Mouse (Mus musculus): ENCODE data around the gene Surf2. TPM values are rescaled to one million over a fixed set of nuclear protein-coding genes. Genes with fewer than 3 reads are reported as not detected.
"Not testable (repeated sequence)": the region's sequence is repeated elsewhere in the genome, so short reads cannot be mapped to it uniquely, and the experiment has no call there.

Gene Surf2
- polyA plus RNA-seq (2015; fragmentation: Nextera tagmentation; extraction: Ambion mirVana), result 59.7 and 62.0 TPM in 2 replicates

GRCm38 (mm10) chr2:26915927-26916728, at the start of gene Surf2, which contains the start of gene Surf1:
Gene Surf2 (plus strand): TSS chr2:26916367.
Gene Surf1 (minus strand): TSS chr2:26916530.
- H3K9ac ChIP-seq (replicated peaks; ENCODE audit: low read depth, low read length), result peak within 1 kb of the TSS; percentile 79
- ATAC-seq, result peak; percentile 81
- H3K4me3 ChIP-seq (replicated peaks; ENCODE audit: low read length), result peak within 1 kb of the TSS; percentile 86
- H3K27me3 ChIP-seq (replicated peaks; ENCODE audit: control insufficient read depth, insufficient read depth, low read length), result no peaks in the 10 kb centered on the region
- H3K27ac ChIP-seq (ENCODE audit: low read length), result peak within 1 kb of the TSS; percentile 63
- WGBS, result 2% methylated on average over 47 of the region's 47 CpGs
- no peaks in the 10 kb centered on the region for H3K9me3 ChIP-seq (ENCODE audit: control insufficient read depth, low read length)
- peaks cover 39% of the 10 kb centered on the region for H3K4me1 ChIP-seq (replicated peaks; ENCODE audit: control insufficient read depth, insufficient read depth, low read length)
- H3K36me3 ChIP-seq (ENCODE audit: control insufficient read depth, insufficient read depth), result peaks cover 46% of the 10 kb centered on the region
- peak within 1 kb of the TSS; percentile 98 for H3K4me2 ChIP-seq (ENCODE audit: low read length)

GRCm38 (mm10) chr2:26870666-26871065, 45.5 kb upstream of the Surf2 start:
- Histone ChIP-seq H3K4me1 (replicated peaks; ENCODE audit: control insufficient read depth, insufficient read depth, low read length) (no peaks in the 10 kb centered on the region), H3K9ac (replicated peaks; ENCODE audit: low read depth, low read length) (no peak overlapping the region), H3K9me3 (ENCODE audit: control insufficient read depth, low read length) (no peaks in the 10 kb centered on the region), H3K4me2 (ENCODE audit: low read length) (no peak overlapping the region), H3K36me3 (ENCODE audit: control insufficient read depth, insufficient read depth) (no peaks in the 10 kb centered on the region), H3K27ac (ENCODE audit: low read length) (no peak overlapping the region), H3K4me3 (replicated peaks; ENCODE audit: low read length) (no peak overlapping the region), H3K27me3 (replicated peaks; ENCODE audit: control insufficient read depth, insufficient read depth, low read length) (no peaks in the 10 kb centered on the region)
- 71% methylated on average over 6 of the region's 6 CpGs for WGBS
- no peak for ATAC-seq

GRCm38 (mm10) chr2:26878571-26878970, 37.6 kb upstream of the Surf2 start:
- H3K27ac ChIP-seq (ENCODE audit: low read length), result no peak overlapping the region
- no peak overlapping the region for H3K4me3 ChIP-seq (replicated peaks; ENCODE audit: low read length)
- H3K9ac ChIP-seq (replicated peaks; ENCODE audit: low read depth, low read length), result no peak overlapping the region
- no peak overlapping the region for H3K4me2 ChIP-seq (ENCODE audit: low read length)
- no peaks in the 10 kb centered on the region for H3K4me1 ChIP-seq (replicated peaks; ENCODE audit: control insufficient read depth, insufficient read depth, low read length)
- H3K27me3 ChIP-seq (replicated peaks; ENCODE audit: control insufficient read depth, insufficient read depth, low read length), result no peaks in the 10 kb centered on the region
- no peaks in the 10 kb centered on the region for H3K9me3 ChIP-seq (ENCODE audit: control insufficient read depth, low read length)
- H3K36me3 ChIP-seq (ENCODE audit: control insufficient read depth, insufficient read depth), result no peaks in the 10 kb centered on the region
- no peak for ATAC-seq

- H3K9me3 ChIP-seq (ENCODE audit: control insufficient read depth, low read length); H3K36me3 ChIP-seq (ENCODE audit: control insufficient read depth, insufficient read depth); H3K27ac ChIP-seq (ENCODE audit: low read length); H3K9ac ChIP-seq (replicated peaks; ENCODE audit: low read depth, low read length); ATAC-seq; H3K4me2 ChIP-seq (ENCODE audit: low read length); H3K27me3 ChIP-seq (replicated peaks; ENCODE audit: control insufficient read depth, insufficient read depth, low read length); H3K4me1 ChIP-seq (replicated peaks; ENCODE audit: control insufficient read depth, insufficient read depth, low read length); H3K4me3 ChIP-seq (replicated peaks; ENCODE audit: low read length): not testable (repeated sequence)
- WGBS, result 67% methylated on average over 2 of the region's 2 CpGs
Observed at GRCm38 (mm10) chr2:26885541-26885940, 30.6 kb upstream of the Surf2 start.

GRCm38 (mm10) chr2:26886170-26886569, 30.0 kb upstream of the Surf2 start:
- H3K4me2 ChIP-seq (ENCODE audit: low read length); H3K4me3 ChIP-seq (replicated peaks; ENCODE audit: low read length); H3K9ac ChIP-seq (replicated peaks; ENCODE audit: low read depth, low read length); ATAC-seq; H3K9me3 ChIP-seq (ENCODE audit: control insufficient read depth, low read length); H3K27ac ChIP-seq (ENCODE audit: low read length); H3K4me1 ChIP-seq (replicated peaks; ENCODE audit: control insufficient read depth, insufficient read depth, low read length); H3K27me3 ChIP-seq (replicated peaks; ENCODE audit: control insufficient read depth, insufficient read depth, low read length): not testable (repeated sequence)
- H3K36me3 ChIP-seq (ENCODE audit: control insufficient read depth, insufficient read depth), result peaks cover 11% of the 10 kb centered on the region
- WGBS, result 38% methylated on average over 4 of the region's 4 CpGs

- no peaks in the 10 kb centered on the region; the same call in 1 of the 2 replicates for H3K4me1 ChIP-seq (replicated peaks; ENCODE audit: control insufficient read depth, insufficient read depth, low read length)
- no peak overlapping the region for H3K27ac ChIP-seq (ENCODE audit: low read length)
- no peaks in the 10 kb centered on the region for H3K9me3 ChIP-seq (ENCODE audit: control insufficient read depth, low read length)
- no peaks in the 10 kb centered on the region for H3K27me3 ChIP-seq (replicated peaks; ENCODE audit: control insufficient read depth, insufficient read depth, low read length)
- ATAC-seq, result no peak
- H3K36me3 ChIP-seq (ENCODE audit: control insufficient read depth, insufficient read depth), result peaks cover 35% of the 10 kb centered on the region
- no peak overlapping the region for H3K9ac ChIP-seq (replicated peaks; ENCODE audit: low read depth, low read length)
- WGBS, result 94% methylated on average over 4 of the region's 4 CpGs
- H3K4me2 ChIP-seq (ENCODE audit: low read length), result no peak overlapping the region
- H3K4me3 ChIP-seq (replicated peaks; ENCODE audit: low read length), result no peak overlapping the region
Observed at GRCm38 (mm10) chr2:26895898-26896297, 20.3 kb upstream of the Surf2 start.

GRCm38 (mm10) chr2:26900731-26901130, 15.4 kb upstream of the Surf2 start:
- H3K4me3 ChIP-seq (replicated peaks; ENCODE audit: low read length), result no peak overlapping the region
- WGBS, result 85% methylated on average over 1 of the region's 1 CpGs
- H3K27ac ChIP-seq (ENCODE audit: low read length), result no peak overlapping the region
- peaks cover 23% of the 10 kb centered on the region for H3K4me1 ChIP-seq (replicated peaks; ENCODE audit: control insufficient read depth, insufficient read depth, low read length)
- peaks cover 17% of the 10 kb centered on the region for H3K36me3 ChIP-seq (ENCODE audit: control insufficient read depth, insufficient read depth)
- H3K4me2 ChIP-seq (ENCODE audit: low read length), result no peak overlapping the region
- no peak for ATAC-seq
- no peaks in the 10 kb centered on the region for H3K27me3 ChIP-seq (replicated peaks; ENCODE audit: control insufficient read depth, insufficient read depth, low read length)
- H3K9me3 ChIP-seq (ENCODE audit: control insufficient read depth, low read length), result no peaks in the 10 kb centered on the region
- no peak overlapping the region for H3K9ac ChIP-seq (replicated peaks; ENCODE audit: low read depth, low read length)

- Histone ChIP-seq H3K9me3 (ENCODE audit: control insufficient read depth, low read length) (no peaks in the 10 kb centered on the region), H3K9ac (replicated peaks; ENCODE audit: low read depth, low read length) (peak overlapping the region; percentile 70), H3K36me3 (ENCODE audit: control insufficient read depth, insufficient read depth) (peaks cover 25% of the 10 kb centered on the region), H3K4me3 (replicated peaks; ENCODE audit: low read length) (peak overlapping the region; percentile 84), H3K4me2 (ENCODE audit: low read length) (peak overlapping the region; percentile 84), H3K4me1 (replicated peaks; ENCODE audit: control insufficient read depth, insufficient read depth, low read length) (peaks cover 23% of the 10 kb centered on the region), H3K27ac (ENCODE audit: low read length) (no peak overlapping the region), H3K27me3 (replicated peaks; ENCODE audit: control insufficient read depth, insufficient read depth, low read length) (no peaks in the 10 kb centered on the region)
- no peak for ATAC-seq
- WGBS, result 11% methylated on average over 7 of the region's 7 CpGs
Observed at GRCm38 (mm10) chr2:26901834-26902400, 14.2 kb upstream of the Surf2 start.

- Histone ChIP-seq H3K27ac (ENCODE audit: low read length) (peak within 1 kb of the TSS; percentile 89), H3K36me3 (ENCODE audit: control insufficient read depth, insufficient read depth) (peaks cover 26% of the 10 kb centered on the region), H3K27me3 (replicated peaks; ENCODE audit: control insufficient read depth, insufficient read depth, low read length) (no peaks in the 10 kb centered on the region), H3K9me3 (ENCODE audit: control insufficient read depth, low read length) (no peaks in the 10 kb centered on the region), H3K4me2 (ENCODE audit: low read length) (peak within 1 kb of the TSS; percentile 84), H3K4me1 (replicated peaks; ENCODE audit: control insufficient read depth, insufficient read depth, low read length) (peaks cover 23% of the 10 kb centered on the region), H3K9ac (replicated peaks; ENCODE audit: low read depth, low read length) (peak within 1 kb of the TSS; percentile 70), H3K4me3 (replicated peaks; ENCODE audit: low read length) (peak within 1 kb of the TSS; percentile 84)
- ATAC-seq, result peak; percentile 98
- WGBS, result under 1% methylated on average over 41 of the region's 41 CpGs
Observed at GRCm38 (mm10) chr2:26902467-26903220, 13.5 kb upstream of the Surf2 start, which contains the start of gene Surf6. Gene Surf6 (minus strand): TSS chr2:26902879.
